Mouse (Mus musculus) megakaryocyte-erythroid progenitor cell, adult 5 weeks (primary cell): ENCODE results near the gene Tinag. TPM values are rescaled to one million over a fixed set of nuclear protein-coding genes. Genes with fewer than 3 reads are reported as not detected.

ENCODE experiments used
- polyA plus RNA-seq: library from polyadenylated mRNA; stranded (reverse); fragments of >175 nt; gene quantifications from 2 replicates; pipeline ENCODE4 v1.2.3, GENCODE M21; 2012

Tinag gene
- not detected in 2 replicates for polyA plus RNA-seq

DNA sequence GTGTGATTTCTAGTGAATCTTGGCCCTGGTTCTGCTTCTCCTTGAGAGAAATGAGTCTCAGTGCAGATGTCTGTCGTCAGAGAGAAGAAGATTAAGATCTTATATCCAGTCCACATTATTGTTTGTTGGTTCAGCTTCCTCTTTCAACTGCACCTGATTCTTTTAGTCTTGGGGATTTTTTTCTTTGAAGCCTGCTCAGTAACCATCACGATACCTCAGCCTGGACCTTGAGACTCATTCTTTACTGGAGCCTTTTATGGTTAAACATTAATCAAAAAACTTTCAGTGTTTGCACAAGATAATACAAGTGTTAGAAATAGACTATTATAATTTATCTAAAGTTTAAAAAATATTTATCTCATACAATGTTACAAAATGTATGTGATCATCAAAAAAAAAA is at the start of gene Tinag:
TSS of gene Tinag (minus strand) at position 210 of the 400 bp plus-strand sequence.

